Mouse (Mus musculus): ENCODE measurements around the gene Rnase4. TPM values are rescaled to one million over a fixed set of nuclear protein-coding genes. Genes with fewer than 3 reads are reported as not detected.

The Rnase4 gene
- polyA plus RNA-seq, 1 experiment = 27.1 TPM

DNA sequence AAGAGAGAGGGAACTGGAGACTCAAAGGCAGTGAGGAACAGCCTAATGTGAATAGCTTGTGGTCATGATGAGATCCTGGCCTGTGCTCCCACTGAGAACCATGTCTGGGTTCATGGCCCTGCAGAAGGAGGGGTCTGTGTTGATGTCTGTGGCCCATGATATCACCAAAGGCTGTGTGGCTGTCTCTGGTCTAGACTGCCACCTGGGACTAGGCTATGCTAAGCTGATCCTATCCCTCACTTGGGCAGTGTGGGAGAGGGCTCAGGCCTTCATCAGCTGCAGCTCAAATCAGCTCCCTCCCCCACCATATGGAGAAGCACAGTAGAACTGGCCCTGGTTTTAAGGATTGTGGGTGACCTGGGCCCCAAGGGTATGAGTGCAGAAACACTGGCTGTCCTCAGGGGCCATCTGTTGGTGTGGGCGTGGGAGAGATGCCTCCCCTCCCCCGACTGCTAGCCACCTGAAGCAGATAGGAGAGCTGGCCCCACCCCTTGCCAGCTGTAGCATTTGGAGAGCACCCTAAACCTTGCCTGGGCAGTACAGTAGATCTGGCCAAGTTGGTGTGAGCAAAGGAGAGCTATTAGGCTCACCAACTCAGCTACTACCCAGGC is 36.9 kb downstream of the Rnase4 start:
- DNase-seq (ENCODE audit: extremely low spot score in 1 of 2, low spot score in 1 of 2) = no peak

DNA sequence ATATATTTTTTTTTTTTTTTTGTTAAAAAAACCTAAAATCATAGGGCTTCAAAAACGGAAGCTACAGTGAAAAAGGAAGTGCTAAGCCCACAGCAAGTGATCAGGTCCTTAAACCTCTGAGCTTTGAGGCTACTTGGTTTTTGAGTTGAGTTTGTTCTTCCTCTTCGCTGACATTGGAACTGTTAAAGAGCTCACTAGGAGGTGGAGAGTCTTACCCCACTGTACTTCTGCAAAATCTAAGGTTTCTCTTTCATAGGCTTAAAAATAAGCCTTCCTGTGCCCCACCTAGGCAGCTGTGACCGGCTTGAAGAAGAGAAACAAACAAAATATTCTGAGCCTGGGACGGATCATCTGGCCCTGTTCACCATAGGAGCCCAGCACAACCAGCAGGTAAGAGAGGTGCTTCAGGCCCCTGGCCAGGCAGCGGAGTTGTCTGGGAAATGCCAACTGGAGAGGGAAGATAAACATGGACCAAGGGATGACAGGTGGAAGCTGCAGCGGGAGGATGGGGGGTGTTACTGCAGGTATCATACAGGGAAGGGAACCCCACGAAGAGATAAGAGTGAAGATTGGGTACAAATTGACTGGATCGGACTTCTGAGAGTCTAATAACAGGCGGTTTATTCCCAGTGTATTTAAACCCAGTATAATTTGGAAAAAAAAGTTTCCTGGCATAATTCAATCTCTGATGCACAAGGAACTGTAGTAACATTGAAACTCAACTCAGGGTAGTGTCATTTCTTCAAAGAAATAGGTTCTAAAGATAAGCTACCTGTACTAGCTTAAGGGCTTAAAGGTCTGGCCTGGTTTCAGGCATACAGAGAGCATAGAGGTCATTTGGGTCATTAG is 38.1 kb downstream of the Rnase4 start:
- DNase-seq (ENCODE audit: extremely low spot score in 1 of 2, low spot score in 1 of 2) = no peak

DNA sequence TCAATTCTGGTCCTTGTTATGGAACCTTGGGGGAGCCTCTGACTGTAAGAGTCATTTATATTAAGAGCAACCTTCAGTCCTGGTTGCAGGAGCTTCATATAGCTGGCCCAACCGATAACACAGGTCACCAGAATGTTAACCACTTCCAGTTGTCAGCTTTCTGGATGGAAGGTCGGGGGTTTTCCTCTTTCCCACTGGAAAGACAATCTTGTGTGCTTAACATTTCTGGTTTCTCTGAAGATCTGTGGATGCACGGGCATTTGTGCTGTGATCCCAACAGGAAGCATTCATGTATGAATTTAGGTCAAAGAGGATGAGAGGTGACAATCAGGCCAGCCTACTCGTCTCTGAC is 38.7 kb downstream of the Rnase4 start:
- DNase-seq (ENCODE audit: extremely low spot score in 1 of 2, low spot score in 1 of 2) = no peak

DNA sequence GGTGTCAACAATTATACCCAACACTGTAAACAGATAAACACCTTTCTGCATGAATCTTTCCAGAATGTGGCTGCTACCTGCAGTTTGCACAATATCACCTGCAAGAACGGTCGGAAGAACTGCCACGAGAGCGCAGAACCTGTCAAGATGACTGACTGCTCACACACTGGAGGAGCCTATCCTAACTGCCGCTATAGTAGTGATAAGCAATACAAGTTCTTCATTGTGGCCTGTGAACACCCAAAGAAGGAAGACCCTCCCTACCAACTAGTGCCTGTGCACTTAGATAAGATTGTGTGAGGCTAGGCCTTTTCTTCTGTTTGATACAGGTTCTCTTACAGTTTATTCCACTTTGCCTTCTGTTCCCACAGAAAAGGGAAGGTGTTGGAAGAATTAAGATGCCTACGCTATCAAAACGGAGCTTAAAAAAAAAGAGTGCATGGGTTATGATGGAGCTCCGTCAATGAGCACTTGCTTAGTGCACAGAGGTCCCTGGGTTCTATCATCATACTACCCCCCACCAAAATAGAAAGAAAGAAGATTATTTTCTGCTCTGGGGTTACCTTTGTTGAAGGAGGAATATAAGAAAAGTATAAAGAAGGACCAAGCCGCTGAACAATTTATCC is 39.6 kb downstream of the Rnase4 start:
- DNase-seq (ENCODE audit: extremely low spot score in 1 of 2, low spot score in 1 of 2) = no peak

DNA sequence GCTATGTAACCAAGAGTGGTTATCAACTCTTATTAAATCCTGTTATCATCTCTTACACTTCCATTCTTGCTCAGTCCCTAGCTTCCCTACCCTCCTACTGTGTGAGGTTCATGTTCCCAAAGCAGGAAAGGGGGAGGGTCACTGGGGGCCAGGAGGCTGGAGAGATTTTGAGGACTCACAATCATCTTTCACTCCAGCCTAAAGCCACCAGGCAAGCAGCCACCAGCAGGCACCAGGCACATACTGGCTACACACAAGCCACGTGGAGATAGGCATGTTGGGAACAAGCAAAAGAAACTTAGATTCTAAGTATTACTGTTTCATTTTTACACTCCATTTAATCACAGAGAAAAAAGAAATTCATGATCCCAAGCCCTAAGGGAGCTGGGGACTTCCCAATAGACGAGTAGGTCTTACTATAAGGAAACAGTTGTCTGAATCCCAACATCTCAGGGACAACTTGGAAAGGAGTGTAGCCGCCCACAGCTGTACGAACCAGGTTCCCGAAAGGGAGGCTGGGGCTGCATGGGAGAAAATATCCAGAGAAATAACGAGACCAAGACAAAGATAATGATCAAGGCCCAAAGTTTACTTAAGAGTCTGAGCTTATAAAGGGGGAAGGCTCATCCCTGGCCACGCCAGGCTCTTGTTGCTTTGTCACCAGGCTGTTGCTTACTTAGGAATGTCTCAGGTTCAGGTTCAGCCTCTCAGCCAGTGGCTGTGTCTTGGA is 40.4 kb downstream of the Rnase4 start:
- no peak for DNase-seq (ENCODE audit: extremely low spot score in 1 of 2, low spot score in 1 of 2)

DNA sequence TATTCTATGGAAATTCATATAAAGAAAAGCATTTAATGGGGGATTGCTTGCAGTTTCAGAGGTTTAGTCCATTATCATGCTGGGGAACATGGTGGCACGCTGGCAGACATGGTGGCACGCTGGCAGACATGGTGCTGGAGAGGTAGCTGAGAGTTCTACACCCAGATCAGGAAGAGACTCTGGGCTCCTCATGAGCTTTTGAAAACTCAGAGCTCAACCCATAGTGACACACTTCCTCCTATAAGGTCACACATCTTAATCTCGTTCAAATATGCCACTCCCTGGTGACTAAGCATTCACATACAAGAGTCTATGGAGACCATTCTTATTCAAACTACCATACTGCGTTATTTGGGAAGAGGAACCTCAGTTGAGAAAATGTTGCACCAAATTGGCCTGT is 41.5 kb downstream of the Rnase4 start:
- DNase-seq (ENCODE audit: extremely low spot score in 1 of 2, low spot score in 1 of 2) = no peak

DNA sequence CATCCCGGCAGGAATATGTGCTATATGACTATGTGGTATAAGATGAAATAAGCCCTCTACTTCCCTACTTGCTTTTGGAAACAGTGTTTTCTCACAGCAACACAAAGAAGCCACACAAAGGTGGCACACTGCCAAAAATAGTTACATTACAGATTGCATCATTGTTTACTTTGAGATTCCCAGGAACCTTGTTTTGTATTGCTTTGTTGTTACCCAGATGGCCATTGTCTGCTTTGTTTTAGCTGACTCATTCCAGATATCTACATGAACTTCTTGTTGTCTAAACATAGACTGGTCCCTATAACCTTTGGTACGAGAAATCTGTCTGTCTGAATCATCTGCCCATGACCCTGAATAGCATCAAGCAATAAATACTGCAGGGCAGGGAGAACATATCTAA is 49.5 kb downstream of the Rnase4 start:
- DNase-seq (ENCODE audit: extremely low spot score in 1 of 2, low spot score in 1 of 2) = no peak

DNA sequence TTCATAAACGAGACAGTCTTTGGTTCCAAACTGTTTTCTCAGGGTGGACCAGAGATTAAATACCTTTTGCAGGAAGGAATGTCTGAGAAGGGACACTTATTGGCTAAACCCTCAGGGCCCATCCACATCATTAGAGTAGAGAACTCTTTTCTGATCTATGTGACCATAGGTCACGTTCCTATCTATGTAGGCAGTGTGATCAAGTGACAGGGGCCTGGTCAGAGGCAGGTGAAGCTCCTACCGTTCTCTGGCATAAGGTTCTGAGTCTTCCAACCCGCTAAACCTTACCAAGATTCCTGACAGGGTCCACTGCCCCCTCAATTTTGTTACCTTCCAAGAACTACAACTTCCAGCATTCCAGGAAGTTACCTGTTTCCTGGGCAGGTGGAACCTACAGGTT is 51.2 kb downstream of the Rnase4 start:
- DNase-seq (ENCODE audit: extremely low spot score in 1 of 2, low spot score in 1 of 2) = no peak

DNA sequence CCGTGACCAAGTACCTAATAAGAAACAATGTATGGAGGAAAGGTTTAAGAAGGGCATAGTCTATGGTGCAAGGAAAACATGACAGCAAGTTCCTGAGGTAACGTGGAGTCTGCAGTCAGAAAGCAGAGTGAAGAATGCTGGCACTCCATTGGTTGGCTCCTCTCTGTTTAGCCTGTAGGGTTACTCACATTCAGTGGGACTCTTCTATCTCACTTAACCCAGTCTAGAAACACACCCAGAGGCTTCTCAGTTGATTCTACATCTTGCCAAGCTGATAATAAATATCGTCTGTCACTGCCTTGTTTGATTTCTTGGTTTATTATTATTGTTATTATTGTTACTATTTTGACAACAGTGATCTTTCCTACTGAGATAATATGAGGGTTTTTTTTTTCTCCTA is 51.7 kb downstream of the Rnase4 start:
- DNase-seq (ENCODE audit: extremely low spot score in 1 of 2, low spot score in 1 of 2) = no peak

DNA sequence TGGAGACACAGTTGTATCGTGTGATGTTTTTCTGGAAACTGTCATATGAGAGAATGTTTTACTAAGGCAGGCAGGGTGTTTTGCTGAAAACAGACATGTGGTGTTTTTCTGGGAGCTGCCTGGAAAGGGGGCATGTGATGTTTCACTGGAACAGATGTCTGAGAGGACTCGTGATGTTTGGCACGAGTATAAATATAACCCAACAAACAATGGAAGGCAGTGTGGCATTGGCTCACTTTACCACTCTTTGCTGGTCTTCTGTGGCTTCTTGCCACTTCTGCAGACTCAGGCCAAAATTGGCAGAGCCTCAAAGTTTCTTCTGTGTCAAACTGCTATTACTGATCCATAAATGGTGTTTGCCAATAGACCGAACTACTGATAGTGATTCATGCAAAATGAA is 52.4 kb downstream of the Rnase4 start:
- peak; percentile 26 to 32 for DNase-seq (ENCODE audit: extremely low spot score in 1 of 2, low spot score in 1 of 2)

DNA sequence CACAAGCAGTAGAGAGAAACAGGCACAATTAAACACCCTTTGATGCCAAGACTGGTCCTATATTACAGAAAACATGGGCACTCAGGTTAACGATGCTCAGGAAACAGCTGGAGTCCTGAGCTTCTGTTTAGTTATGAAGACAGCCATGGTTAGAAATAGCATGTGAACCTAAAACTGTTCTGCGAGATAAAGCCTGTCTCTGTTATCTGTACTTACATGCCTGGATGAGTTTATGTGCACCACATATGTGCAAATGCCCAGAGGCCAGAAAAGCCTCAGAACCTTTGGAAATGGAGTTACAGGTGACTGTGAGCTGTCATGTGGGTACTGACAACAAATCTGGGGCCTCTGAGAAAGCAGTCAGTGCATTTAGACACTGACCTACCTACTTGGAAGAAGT is 53.1 kb downstream of the Rnase4 start:
- DNase-seq (ENCODE audit: extremely low spot score in 1 of 2, low spot score in 1 of 2) = no peak

DNA sequence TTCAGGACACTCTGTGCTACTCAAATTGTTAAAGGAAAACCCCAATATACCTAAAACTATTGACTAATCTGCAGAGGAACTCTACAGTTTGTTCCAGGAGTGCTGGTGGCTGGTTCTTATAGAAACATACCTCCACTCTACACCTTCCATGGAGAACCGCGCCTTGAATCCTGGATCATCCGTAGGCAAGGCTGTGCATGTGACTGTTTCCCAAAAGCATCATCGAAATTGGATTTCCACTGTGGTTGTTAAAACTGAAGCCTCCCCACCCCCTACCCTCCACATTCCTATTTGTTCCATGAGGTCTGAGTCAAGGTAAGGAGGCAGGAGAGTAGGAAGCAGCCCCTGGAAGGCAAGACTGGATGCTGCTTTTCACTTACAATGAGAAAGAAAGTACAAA is 53.6 kb downstream of the Rnase4 start:
- DNase-seq (ENCODE audit: extremely low spot score in 1 of 2, low spot score in 1 of 2) = no peak

DNA sequence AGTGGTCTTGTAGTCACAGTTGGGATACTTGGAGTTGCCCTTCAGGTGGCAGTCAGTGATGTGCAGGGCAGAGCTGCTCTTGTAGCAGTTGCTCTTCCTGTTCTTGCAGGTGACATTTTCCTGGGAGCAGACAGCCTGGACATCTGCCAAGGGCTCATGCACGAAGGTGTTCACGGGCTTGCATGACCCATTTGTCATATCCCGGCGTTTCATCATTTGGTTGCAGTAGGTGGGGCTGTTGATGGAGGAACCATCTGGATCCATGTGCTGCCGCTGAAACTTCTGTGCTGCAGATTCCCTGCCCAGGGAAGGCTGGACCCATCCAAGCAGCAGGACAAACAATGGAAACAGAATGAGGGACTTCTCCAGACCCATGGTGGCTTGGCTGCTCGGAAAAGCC is 54.6 kb downstream of the Rnase4 start:
- DNase-seq (ENCODE audit: extremely low spot score in 1 of 2, low spot score in 1 of 2) = no peak

DNA sequence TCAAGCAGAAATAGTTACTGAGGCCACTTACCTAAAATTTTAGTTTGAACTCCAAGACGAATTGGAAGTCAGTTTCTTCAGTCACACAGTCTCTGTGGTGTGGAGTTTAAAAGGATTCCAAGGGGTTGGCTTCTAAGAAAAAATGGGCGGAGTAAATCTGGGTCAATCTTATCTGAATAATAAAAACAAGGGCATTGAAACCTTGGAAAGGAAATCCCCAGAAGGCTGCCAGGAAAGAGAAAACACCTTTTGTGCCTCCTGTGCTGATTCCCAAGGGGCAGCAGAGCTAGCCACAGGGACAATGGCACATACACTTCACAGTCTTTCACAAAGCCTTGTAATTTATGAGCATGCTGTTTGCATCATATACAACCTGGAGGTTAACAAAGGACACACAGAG is 55.8 kb downstream of the Rnase4 start, which contains the start of gene Rnase1:
Rnase1 (minus strand) TSS at position 101 of the 400 bp plus-strand sequence.
- no peak for DNase-seq (ENCODE audit: extremely low spot score in 1 of 2, low spot score in 1 of 2)

DNA sequence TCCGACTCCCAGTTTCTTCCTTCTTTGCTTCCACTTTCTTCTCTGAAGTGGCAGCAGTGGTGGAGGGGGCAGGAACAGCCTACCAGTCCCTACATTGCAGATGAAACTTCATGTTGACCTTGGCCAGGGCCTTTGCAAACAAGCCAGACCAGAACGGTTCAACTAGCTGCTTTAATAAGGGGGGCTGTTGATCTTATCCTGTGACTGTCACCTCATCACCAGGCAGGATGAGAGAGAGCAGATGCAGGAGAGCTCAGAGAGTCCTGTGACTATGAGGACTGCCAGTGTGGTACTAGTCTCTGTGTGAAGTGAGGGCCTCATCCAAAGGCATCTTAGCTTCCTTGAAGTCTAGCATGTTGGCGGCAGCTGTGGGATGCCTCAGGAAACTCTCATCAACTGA is 57.1 kb downstream of the Rnase4 start:
- DNase-seq (ENCODE audit: extremely low spot score in 1 of 2, low spot score in 1 of 2) = no peak

DNA sequence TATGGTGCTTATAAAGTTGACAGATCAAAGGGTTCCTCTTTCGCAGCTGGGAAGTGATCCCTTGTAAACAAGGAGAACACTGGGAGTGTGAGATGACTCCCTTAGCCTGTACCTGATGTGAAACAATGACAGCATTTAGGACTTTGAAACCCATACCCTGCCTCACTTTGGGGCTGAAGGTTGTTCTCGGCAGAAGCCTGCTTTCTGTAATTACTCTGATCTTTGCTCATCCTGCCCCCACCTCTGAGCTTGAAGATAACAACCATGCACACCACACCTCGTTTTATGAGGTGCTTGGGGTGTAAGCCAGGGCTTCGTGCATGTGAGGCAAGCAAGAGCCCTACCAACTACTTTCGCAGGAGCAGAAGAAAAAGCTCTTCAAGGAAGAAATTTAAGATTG is 58.3 kb downstream of the Rnase4 start:
- no peak for DNase-seq (ENCODE audit: extremely low spot score in 1 of 2, low spot score in 1 of 2)

DNA sequence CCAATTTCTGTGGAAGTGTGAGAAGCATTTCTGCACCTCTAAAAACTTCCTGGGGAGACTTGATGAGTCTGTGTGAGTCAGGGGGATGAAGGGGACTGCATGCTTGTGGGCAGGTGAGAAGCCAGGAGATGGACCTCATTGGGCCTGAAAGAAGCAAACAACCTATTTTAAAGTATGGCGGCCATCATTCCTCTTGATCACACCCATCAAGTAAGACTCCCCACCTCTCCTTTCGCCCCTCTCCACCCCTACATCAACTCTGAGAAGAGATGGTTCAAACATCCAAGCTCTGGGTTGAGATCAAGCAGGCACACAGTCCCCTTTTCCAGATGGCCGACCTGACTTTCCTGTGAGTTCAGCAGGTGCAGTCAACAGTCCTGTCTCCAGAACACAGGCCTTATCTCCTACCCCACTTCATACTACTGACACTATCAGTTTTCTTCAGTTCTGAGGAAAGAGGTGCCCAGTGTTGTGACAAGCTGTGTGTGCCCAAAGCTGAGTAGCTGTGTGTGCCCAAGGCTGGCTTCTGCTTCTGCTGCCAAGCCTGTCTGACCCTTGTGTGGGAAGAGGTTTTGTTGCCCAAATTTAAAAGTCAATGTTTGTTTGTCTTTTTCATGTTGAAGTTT is 59.4 kb downstream of the Rnase4 start:
- DNase-seq (ENCODE audit: extremely low spot score in 1 of 2, low spot score in 1 of 2) = no peak

DNA sequence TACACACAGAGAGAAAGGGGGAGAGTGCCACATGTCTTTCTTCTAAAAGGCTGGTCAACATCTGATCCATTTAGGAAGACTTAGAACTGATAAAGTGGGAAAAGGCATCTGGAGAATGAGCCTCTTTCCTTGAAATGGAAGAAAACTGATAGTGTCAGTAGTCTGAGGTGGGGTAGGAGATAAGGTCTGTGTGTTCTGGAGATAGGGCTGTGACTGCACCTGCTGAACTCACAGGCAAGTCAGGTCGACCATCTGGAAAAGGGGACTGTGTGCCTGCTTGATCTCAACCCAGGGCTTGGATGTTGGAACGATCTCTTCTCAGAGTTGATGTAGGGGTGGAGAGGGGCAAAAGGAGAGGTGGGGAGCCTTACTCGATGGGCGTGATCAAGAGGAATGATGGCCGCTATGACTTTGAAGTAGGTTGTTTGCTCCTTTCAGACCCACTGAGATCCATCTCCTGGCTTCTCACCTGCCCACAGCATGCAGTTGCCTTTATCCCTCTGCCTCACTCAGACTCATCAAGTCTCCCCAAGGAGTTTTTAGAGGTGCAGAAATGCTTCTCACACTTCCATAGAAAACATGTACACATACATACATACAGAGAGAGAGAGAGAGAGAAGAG is 61.5 kb downstream of the Rnase4 start:
- DNase-seq (ENCODE audit: extremely low spot score in 1 of 2, low spot score in 1 of 2) = no peak

Data from frontal cortex, adult 2 months (tissue).